Mouse (Mus musculus): ENCODE measurements around the gene Snx8.

GRCm38 (mm10) chr5:140364415-140364814 lies 24.6 kb downstream of the Snx8 start:
- no peak for TF ChIP-seq CTCF (conservative IDR thresholded peaks at IDR 0.05; ENCODE audit: insufficient read depth, insufficient read length, low read depth, low read length)
- TF ChIP-seq POLR2A (IDR thresholded peaks at IDR 0.05; ENCODE audit: low read depth, low read length), result no peak
